Mouse (Mus musculus) urinary bladder, postnatal 14 days (tissue): Measurements from ENCODE around the gene Rptor.

ENCODE experiments used
- DNase-seq: peaks from one replicate; pipeline ENCODE4 v3.0.0; 2021; ENCODE audit warnings: low spot score

Gene Rptor

GRCm38 (mm10) chr11:119784672-119785341 lies 182.1 kb downstream of the Rptor start:
- DNase-seq = no peak

GRCm38 (mm10) chr11:119785661-119786384 lies 183.1 kb downstream of the Rptor start:
- no peak for DNase-seq

GRCm38 (mm10) chr11:119786385-119786880 lies 183.7 kb downstream of the Rptor start:
- DNase-seq = no peak

GRCm38 (mm10) chr11:119788488-119788887 lies 185.8 kb downstream of the Rptor start:
- DNase-seq = no peak

GRCm38 (mm10) chr11:119788919-119789713 lies 186.4 kb downstream of the Rptor start:
- no peak for DNase-seq

- no peak for DNase-seq
Observed at GRCm38 (mm10) chr11:119791923-119792564, 189.3 kb downstream of the Rptor start.

GRCm38 (mm10) chr11:119793378-119793777 lies 190.7 kb downstream of the Rptor start:
- no peak for DNase-seq

- DNase-seq = no peak
Observed at GRCm38 (mm10) chr11:119794020-119794419, 191.3 kb downstream of the Rptor start.

- DNase-seq = no peak
Observed at GRCm38 (mm10) chr11:119794671-119795070, 192.0 kb downstream of the Rptor start.

GRCm38 (mm10) chr11:119796406-119796805 lies 193.7 kb downstream of the Rptor start:
- no peak for DNase-seq

- DNase-seq = no peak
Observed at GRCm38 (mm10) chr11:119796846-119797245, 194.1 kb downstream of the Rptor start.

- no peak for DNase-seq
Observed at GRCm38 (mm10) chr11:119799536-119799935, 196.8 kb downstream of the Rptor start.

GRCm38 (mm10) chr11:119801855-119802254 lies 199.2 kb downstream of the Rptor start:
- peak; percentile 26 for DNase-seq

GRCm38 (mm10) chr11:119802947-119803346 lies 200.2 kb downstream of the Rptor start:
- DNase-seq = no peak

- no peak for DNase-seq
Observed at GRCm38 (mm10) chr11:119804392-119804791, 201.7 kb downstream of the Rptor start.

- no peak for DNase-seq
Observed at GRCm38 (mm10) chr11:119805112-119805750, 202.5 kb downstream of the Rptor start.

- no peak for DNase-seq
Observed at GRCm38 (mm10) chr11:119806539-119806938, 203.8 kb downstream of the Rptor start.

- DNase-seq = no peak
Observed at GRCm38 (mm10) chr11:119807431-119808031, 204.8 kb downstream of the Rptor start.

GRCm38 (mm10) chr11:119808647-119809280 lies 206.1 kb downstream of the Rptor start:
- DNase-seq = no peak

- no peak for DNase-seq
Observed at GRCm38 (mm10) chr11:119809309-119809708, 206.6 kb downstream of the Rptor start.

GRCm38 (mm10) chr11:119811022-119811421 lies 208.3 kb downstream of the Rptor start:
- no peak for DNase-seq
